Mouse (Mus musculus) E14TG2a.4 (cell line): ENCODE data around the gene Gm49394.

Source experiments
- H3K27me3 ChIP-seq: 2 replicates; pipeline ENCODE4 v1.6.1; 2014; ENCODE audit warnings: low read length, control low read depth; ENCODE audit not compliant: insufficient read depth
- H3K36me3 ChIP-seq: 2 replicates; pipeline ENCODE4 v1.6.1; 2014; ENCODE audit warnings: low read length, control low read depth; ENCODE audit not compliant: insufficient read depth
- H3K4me1 ChIP-seq: replicated peaks from 2 replicates; pipeline ENCODE4 v1.6.1; 2014; ENCODE audit warnings: low read depth, low read length, control low read depth
- H3K4me3 ChIP-seq: replicated peaks from 2 replicates; pipeline ENCODE4 v1.5.1; 2014; ENCODE audit warnings: mild to moderate bottlenecking, low read length
- H3K9me3 ChIP-seq: 2 replicates; pipeline ENCODE4 v1.6.1; 2014; ENCODE audit warnings: low read length, control low read depth
- CTCF ChIP-seq: conservative IDR thresholded peaks from 2 replicates; pipeline ENCODE4 v1.5.1; 2014; ENCODE audit warnings: low read length
- NANOG ChIP-seq: IDR thresholded peaks from 2 replicates; pipeline ENCODE4 v1.6.1; 2014; ENCODE audit warnings: borderline replicate concordance, low read length, mixed read lengths
- POU5F1 ChIP-seq: IDR thresholded peaks from 2 replicates; pipeline ENCODE4 v1.6.1; 2014; ENCODE audit warnings: low read length, borderline replicate concordance

The Gm49394 gene

GRCm38 (mm10) chr7:142613077-142613476 lies 56.7 kb downstream of the Gm49394 start:
- peaks cover 36% of the 10 kb centered on the region for H3K4me1 ChIP-seq
- no peak for TF ChIP-seq CTCF
- no peak for TF ChIP-seq POU5F1
- TF ChIP-seq NANOG, result no peak
- no peak overlapping the region for H3K4me3 ChIP-seq
- peaks cover 42% of the 10 kb centered on the region for H3K27me3 ChIP-seq
- H3K36me3 ChIP-seq, result no peaks in the 10 kb centered on the region
- H3K9me3 ChIP-seq, result peaks cover 13% of the 10 kb centered on the region

GRCm38 (mm10) chr7:142610627-142611406 lies 58.9 kb downstream of the Gm49394 start:
- no peak overlapping the region for H3K4me3 ChIP-seq
- no peak for TF ChIP-seq POU5F1
- peak; percentile 47 for TF ChIP-seq CTCF
- TF ChIP-seq NANOG, result no peak
- peaks cover 32% of the 10 kb centered on the region for H3K27me3 ChIP-seq
- H3K36me3 ChIP-seq, result no peaks in the 10 kb centered on the region
- H3K9me3 ChIP-seq, result peaks cover 13% of the 10 kb centered on the region
- peaks cover 36% of the 10 kb centered on the region for H3K4me1 ChIP-seq

GRCm38 (mm10) chr7:142600921-142601320 lies 68.8 kb downstream of the Gm49394 start:
- Histone ChIP-seq H3K4me1 (peaks cover 10% of the 10 kb centered on the region; the same call in 1 of the 2 replicates), H3K4me3 (no peak overlapping the region), H3K9me3 (0 out of 2 replicates have a peak, but pooled peaks cover 3% of the 10 kb centered on the region), H3K27me3 (peaks cover 66% of the 10 kb centered on the region), H3K36me3 (no peaks in the 10 kb centered on the region)
- TF ChIP-seq POU5F1 (no peak), CTCF (no peak), NANOG (no peak)
